Mouse (Mus musculus): ENCODE results near the gene Plcb3.

Gene Plcb3

DNA sequence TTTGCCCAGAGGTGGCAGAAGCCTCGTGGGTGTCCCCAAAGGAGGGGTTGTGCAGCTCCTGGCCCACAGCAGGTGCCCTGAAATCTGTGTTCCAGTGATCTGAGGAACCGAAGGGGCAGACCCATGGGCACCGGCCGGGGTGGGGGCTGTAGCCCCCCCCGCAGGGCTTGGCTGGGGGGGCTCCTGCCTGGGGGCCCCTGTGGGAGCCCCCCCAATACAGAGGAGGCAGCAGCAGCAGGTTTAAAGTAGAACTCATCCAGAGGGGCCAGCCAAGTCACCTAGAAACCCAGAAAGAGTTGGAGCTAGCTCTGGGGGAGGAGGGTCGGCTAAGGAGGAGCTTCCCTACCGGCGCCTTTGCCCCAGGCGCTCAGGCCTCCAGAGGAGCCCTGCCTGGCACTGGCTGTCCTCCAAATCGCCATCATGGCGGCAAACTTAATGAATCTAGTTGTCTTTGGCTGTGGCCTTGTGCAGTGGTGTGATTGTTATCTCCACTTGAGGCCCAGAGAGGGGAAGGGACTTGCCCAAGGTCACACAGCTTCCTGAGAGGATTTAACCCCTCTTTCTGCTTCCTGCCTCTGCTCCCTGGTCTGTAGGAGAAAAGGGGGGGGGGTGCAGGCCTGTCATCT lies 5.7 kb downstream of the Plcb3 start:
- DNase-seq (ENCODE audit: low read depth, low spot score) = no peak

DNA sequence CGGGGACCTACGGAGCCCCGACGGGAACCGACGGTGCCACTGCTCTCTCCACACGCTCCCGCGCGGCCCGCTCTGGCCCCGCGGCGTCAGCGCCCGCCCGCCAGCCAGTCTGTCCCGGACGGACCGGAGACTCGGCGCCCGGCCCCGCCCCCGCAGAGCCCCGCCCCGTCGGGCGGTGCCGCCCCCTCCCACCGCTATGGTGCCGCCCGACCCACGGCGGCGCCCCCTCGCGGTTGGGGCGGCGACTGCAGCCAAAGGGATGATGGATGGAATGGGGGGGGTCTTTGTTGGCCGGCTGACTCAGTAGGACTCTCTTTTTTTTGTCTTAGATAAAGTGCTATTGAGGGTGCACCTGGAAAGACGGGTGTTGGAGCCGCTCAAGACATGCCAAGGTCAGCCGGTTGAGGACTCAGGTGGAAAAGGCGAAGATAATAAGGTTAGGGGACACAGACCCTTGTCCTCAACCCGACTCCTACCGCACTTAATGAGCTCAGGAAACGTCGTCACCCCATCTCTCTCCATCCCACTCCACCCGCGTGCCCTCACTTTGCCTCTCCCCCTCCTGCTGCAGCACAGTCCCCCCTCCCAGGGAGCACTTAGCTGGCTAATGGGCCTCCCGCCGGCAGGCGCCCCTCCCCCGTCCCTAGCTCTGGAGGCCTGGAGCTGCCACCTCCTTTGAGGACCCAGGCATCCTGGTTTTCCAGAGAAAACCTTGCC lies 6.4 kb downstream of the Plcb3 start:
- no peak for DNase-seq (ENCODE audit: low read depth, low spot score)

DNA sequence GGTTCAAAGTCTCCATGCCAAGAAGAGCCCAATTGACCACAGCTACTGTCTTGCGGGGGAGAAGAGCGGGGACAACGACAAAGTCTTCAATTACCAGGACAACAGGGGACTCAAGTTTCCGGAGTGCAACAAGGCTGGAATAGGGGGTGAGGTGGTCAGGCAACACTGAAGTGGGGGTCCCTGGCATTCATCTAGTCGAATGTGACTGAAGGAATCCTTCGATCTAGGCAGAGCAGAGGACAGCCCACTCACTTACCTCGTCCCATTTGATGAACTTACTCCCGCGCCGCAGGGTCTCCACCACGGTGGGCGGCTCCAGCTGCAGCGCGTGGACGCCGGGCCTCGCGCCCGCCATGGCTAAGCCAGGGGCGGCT lies 7.0 kb downstream of the Plcb3 start:
- no peak for DNase-seq (ENCODE audit: low read depth, low spot score)

DNA sequence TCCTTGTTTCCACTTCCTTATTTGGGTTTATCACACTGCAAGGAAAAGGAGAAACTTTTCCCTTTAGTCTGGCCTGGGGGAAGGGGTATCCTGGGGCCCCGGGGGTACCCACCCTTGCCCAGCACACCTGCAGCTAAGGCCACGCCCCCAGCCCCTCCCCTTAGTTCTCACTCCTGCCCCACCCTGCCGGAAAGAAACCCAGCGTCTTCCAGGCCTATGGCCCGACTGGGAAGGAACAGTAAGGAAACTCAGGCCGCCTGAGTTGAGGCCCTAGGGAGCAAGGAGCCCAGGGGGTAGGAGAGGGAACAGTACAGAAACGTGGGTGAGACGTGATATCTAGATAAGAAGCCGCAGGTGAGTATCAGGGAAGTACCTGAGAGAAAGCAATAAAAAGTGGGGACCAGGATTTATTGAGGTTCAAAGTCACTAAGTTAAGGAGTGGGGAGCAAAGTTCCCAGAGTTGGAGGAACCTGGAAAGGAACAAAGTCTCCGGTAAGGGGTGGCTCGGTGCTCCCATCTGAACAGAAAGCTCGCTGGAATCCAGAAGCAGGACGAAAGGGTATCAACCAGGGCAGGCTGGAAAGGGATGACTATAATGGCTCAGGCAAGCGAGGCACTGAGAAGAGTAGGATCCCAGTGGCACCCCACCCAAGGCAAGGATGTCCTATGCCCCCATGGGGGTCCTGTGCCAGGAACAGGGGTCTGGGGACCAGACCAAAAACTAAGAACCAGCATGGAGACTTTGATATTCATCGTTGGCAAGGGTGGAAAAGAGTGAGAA lies 7.6 kb downstream of the Plcb3 start:
- no peak for DNase-seq (ENCODE audit: low read depth, low spot score)

DNA sequence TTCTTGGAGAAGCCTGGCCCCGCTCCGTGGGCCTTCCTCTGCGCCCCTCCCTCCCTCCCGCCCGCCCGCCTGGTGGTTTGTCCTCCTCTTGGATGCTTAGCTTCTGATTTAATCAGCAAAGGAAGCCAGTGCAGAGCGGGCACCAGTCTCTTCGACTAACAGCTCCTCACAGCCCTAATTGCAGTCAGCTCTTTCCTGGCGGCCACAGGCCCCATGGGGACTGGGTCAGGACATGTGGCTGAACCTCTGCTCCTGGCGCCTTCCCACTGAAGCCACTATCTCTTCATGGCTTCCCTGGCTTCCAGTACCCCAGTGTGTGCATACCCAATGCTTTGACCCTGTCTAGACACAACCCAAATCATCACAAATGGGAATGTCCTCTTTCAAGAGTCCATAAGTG lies 19.8 kb downstream of the Plcb3 start:
- DNase-seq (ENCODE audit: low read depth, low spot score) = no peak

DNA sequence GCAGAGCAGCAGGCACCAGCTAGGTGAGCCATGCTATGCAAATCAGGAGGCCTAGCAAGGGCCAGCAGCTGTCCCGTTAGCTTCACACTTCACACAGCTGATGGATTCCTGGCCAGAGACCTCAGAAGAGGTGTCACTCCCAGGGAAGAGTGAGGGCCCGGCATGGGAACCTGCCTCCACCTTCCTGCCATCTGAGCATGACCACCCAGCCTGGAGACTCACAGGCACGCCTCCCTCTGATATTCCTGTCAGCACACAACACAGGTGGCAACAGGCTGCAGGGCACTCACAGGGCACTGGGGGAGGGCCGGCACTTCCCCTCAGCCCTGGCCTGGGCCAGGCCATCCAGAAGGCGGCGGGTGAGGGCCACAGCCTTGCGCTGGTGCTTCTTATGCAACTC lies 20.8 kb downstream of the Plcb3 start:
- DNase-seq (ENCODE audit: low read depth, low spot score) = no peak

DNA sequence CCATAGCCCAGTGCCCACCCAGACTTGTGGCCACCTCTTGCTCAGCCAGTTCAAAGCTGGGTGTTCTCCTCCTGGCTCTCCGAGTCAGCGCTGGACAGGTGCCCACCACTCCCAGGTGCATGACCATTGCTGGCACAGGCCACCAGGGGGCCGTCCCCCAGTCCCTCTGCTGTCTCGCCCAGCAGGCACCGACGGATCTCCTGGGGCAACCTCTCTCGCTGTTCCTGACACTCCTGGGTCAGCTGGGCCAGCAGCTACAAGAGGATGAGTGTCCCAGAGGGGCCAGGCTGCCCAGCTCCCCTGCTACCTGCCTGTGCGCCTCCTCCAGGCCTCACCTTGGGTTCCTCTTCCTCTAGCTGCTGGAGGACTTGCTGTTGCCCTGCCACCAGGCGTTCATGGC lies 22.2 kb downstream of the Plcb3 start:
- DNase-seq (ENCODE audit: low read depth, low spot score) = no peak

DNA sequence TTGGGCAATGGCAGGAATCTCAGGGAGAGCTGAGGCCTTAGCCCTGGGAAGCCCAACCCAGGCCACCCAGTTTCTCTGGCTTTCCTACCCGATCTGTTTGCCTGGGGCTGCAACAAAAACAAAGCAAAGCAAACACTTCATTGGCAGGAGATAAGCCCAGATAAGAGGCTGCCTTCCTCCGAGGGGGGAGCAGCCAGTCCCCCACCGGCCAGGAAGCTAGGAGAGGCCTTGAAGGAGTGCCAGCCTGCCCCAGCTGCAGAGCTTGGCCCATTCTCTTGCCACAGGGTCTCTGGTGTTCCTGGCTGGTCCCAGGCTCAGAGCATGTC lies 23.6 kb downstream of the Plcb3 start:
- DNase-seq (ENCODE audit: low read depth, low spot score) = no peak

DNA sequence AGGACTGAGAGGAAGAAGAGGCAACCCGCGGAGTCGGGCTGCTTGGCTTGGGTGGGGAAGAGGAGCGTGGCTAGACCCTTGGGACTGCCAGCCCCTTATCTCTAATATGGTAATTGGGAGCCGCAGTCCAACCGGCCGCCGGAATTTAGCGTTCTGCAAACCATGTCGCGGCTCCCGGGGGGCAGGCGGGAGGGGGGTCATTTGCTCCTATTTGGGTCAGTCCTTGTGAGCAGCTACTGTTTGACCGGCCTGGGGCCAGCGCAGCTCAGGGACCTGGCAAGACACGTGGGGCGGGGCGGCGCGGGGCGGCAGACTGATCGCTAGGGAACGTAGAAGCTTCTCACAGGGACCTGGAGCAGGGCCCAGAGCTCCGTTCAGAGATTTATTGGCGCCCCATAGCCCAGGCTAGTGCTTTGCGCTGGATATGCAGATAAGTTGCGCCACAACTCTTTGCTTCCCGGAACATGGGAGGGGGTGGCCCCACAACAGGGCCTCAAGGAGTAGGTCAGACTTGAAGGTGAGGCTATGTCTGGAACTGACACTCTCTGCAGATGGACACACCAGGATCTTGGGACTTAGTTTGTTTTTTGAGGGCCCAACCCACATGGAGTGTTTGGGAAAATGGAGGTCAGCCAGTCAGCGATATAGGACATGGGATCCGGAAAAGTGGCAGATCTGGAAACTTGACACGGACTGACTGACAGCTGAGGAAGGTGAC lies 24.1 kb downstream of the Plcb3 start:
- DNase-seq (ENCODE audit: low read depth, low spot score) = no peak

DNA sequence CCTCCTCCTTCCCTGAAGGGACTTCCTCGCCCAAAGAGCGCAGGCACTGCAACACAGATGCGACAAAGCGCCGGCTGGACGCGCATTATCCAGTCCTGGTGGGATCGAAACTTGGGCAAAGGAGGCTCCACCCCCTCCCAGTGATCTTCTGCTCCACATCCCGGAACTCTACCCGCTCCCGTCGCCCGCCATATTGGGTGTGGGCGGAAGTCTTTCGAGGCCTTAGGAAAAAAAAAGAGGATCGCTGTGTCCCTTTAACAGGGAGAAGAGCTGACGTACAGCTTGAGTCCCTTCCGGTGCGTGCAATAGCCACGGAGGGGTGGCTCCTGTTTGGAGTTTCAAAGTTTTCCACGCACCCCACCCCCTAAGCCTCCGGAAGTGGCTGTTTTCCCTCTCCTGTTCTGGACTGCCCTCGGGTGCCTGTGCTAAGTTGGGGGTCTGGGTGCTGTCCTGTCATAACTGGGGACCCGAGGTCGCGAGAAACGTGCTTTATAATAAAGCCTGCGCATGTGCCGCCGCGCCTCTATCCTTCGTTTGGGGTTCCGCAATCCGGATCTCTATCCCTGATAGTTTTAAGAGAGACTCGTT lies 24.8 kb downstream of the Plcb3 start:
- peak; percentile 88 for DNase-seq (ENCODE audit: low read depth, low spot score)

DNA sequence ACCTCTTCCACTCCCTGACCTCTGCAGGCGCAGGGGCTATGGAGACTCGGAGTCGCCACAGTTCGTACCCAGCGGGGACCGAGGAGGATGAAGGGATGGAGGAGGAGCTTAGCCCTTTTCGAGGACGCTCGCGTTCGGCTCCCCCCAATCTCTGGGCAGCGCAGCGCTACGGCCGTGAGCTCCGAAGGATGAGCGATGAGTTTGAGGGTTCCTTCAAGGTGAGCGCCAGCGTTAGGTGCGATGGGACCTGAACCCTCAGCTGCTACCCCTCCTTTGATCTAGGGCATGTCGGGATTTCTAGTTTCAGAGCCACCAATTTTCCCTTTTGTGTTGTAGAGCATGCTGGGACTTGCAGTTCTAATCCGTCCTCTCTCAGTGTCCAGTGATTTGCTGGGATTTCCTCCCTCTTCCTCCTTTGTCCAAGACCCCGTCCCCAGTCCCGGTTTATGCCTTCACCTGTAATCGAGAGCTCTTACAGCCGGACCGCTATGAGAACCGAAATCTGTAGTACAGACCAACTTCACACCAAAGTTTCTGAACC lies 25.6 kb downstream of the Plcb3 start:
- no peak for DNase-seq (ENCODE audit: low read depth, low spot score)

DNA sequence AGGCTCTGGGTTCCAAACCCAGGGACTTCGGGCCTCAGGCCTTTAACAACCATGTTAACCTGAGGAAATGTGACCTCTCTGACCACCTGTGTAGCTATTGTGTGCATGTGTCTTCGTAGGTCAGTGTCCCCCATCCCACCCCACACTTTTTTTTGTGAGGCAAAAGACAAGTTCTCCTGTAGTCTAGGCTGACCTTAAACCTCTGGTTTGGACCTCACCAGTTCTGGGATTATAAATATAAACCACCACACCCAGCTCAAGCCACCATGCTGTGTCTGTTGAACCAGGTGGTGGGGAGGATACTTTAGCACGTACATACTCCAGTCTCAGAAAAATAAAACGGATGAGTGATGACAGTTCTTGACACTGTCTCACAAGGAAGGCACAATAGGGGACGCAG lies 26.3 kb downstream of the Plcb3 start:
- DNase-seq (ENCODE audit: low read depth, low spot score) = no peak

DNA sequence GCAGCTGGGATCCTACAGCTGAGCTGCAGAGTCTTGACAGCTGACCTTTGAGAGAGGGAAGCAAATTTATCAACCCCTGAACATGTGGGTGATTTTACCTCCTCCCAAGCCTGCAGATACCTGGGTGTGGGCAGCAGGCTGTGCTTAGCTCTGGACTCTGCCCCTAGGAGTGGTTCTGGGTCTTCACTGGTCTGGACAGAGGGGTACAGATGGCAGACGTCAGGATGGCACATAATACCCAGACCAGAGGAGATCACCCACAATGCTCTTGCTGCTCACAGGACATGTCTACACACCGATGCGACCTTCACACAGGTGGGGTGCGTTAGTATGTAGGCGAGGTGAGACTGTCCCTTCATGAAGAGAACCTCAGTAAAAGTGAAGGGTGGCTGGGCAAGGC lies 26.7 kb downstream of the Plcb3 start:
- DNase-seq (ENCODE audit: low read depth, low spot score) = no peak

DNA sequence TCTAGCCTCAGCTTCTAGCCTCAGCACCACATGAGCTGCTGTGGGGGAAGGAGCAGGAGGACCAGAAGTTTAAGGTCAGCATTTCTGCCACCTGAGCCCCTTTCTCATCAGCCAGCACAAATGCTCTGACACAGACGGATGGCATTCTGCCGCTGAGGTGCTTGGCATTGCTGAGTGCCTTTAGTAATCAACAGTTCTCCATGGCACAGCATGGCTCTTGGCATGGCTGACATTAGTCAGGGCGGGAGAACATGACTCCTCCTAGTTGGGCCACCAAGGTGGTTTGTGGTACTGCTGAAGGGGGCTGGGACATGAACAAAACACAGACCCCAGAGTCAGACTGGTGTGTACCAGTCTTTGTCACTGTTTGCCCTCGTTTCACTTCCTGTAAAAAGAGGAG lies 28.1 kb downstream of the Plcb3 start:
- no peak for DNase-seq (ENCODE audit: low read depth, low spot score)

DNA sequence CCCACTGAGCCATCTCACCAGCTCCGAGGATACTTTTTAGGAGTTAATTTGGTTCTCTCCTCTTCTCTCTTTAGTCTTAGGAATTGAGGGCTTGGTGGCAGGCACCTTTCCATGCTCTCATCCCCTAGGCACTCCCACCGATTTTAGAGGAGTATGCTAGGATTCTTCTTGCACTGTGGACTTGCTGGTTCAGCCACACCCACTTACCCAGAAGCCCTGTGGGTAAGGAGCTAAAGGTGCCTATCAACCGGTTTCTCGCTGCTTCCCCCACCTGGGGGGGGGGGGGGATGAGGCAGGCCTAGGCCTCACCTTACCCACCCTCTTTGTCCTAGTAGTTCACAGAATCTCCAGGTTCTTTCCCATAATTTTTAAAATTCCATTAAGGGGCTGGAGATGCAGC lies 28.5 kb downstream of the Plcb3 start:
- DNase-seq (ENCODE audit: low read depth, low spot score) = no peak

DNA sequence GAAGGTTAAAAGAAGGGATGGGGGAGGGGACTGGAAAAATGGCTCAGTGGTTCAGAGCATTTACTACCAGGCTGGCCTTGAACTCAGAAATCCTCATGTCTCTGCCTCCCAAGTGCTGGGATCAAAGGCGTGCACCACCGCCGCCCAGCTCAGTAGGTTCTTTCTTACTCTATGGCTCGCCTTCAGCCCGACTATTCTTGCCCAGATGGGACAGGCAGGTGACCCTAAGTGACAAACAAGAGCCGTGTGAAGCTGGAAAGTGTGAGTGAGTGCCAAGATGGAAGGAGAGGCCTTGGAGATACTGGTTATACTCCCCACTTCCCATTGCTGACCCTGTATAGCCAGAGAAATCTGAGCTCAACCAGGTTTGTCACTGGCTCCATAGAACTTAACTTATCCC lies 32.6 kb downstream of the Plcb3 start:
- DNase-seq (ENCODE audit: low read depth, low spot score) = no peak

DNA sequence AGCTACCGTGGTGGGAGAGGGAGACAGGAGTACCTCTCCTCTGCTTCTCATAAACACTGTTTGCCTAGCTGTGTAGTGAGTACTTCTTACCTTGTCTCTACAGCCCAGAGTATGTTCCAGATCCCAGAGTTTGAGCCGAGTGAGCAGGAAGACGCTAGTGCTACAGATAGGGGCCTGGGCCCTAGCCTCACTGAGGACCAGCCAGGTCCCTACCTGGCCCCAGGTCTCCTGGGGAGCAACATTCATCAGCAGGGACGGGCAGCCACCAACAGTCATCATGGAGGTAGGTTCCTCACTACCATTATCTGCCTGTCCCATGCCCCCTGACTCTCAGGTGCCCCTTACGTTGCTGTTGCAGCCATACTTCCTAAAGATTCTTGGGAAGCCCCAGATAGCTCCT lies 33.5 kb downstream of the Plcb3 start:
- DNase-seq (ENCODE audit: low read depth, low spot score) = no peak

DNA sequence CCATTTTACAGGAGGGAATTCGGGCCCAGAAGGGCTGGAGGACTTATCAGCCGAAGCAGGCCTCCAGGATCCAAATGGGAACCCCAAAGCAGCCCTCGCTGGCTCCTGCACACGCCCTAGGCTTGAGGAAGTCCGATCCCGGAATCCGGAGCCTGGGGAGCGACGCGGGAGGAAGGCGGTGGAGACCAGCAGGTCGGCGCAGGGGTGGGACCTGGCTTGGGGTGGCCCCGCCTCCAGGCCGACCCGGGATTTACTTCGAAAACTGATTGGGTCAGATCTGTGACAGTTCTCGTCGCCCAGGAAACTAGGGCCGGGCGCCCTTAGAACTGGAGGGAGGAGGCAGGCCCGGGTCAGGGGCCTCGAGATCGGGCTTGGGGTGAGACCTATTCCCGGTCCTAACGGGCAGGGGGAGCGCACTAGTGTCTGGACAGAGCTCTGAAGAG lies 34.0 kb downstream of the Plcb3 start, which contains the start of gene Gpr137:
Gene Gpr137, minus strand, starts transcription at position 232 of the 443 bp plus-strand sequence.
- DNase-seq (ENCODE audit: low read depth, low spot score) = peak; percentile 78

DNA sequence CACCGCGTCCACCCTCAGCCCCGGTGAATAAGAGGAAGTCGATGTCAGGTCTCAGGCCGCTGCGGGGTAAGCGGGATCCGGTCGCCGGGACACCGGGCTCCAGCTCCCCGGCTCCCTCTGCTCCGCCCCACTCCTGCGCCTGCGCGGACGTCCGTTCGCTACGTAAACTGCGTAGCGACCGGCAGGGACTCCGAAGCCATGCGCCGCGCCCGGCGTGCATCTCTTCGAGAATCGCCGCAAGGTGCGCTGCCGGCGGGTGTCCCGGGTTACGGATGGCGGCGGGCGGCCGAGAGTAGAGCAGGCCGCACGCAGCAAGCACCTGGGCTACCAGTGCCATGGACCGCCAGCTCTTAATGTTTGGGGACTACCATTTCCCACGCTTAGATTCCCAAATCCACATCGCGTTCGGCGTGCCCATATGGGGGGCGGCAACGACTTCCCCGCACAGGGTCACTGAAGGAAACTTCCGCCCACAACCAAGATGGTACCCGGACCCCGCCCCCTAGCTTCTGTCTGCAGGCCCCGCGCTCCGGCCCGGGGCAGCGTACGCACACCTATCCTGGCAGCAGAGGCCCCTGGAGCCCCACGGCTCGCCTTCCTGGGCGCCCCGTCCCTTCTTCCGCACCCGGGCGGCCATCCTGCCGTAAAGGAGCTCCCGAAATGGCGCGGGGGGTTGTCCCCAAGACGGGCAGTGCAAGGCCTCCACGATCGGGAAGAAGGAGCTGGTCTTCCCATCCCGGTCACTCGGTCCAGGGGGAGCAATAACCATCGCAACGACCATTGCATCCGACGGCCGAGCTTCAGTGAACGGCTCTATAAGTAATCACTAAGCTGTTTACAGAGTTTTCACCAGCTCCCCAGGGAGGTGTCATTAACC lies 34.7 kb downstream of the Plcb3 start, which contains the start of gene Bad:
Gene Bad, plus strand, starts transcription at position 490 of the 877 bp plus-strand sequence.
- DNase-seq (ENCODE audit: low read depth, low spot score) = peak; percentile 93
